Comparison of ENCODE assay signal across 10 mouse cellular contexts in the genomic region with DNA sequence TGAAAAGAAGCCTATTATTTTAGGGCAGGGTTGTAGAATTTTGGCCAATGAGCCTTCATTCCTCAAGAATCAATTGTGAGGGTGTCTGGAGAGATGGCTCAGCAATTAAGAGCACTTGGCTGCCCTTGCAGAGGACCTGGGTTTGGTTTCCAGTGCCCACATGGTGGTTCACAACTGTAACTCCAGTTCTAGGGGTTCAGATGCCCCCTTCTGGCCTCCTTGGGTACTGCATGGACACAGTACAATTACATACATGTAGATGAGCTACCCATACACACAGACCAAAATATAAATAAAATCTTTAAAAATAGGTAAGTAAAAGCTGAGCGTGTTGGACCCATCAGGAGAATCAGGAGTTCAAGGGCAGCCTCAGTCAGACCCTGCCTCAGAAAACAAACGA. TPM values are rescaled to one million over a fixed set of nuclear protein-coding genes. Genes with fewer than 3 reads are reported as not detected.
DNase-seq lines count a peak whose midpoint lies in the region; ATAC-seq and TF ChIP-seq lines count a peak whose summit lies in the region.
"Had no signal": no experiment of that assay in that cellular context is flagged by ENCODE, and none has a peak within 500 bp of the region (broad histone marks: within the 10 kb centered on the region; RNA-seq: fewer than 3 reads in every experiment).

No protein-coding gene starts in this region.

- no peak for TF ChIP-seq EP300 in heart, postnatal 0 days (IDR thresholded peaks at IDR 0.05; ENCODE audit: low read depth)

- no peaks in the 10 kb centered on the region for H3K36me3 ChIP-seq in heart, postnatal 0 days (replicated peaks; ENCODE audit: control insufficient read depth, insufficient read depth, low read length)
- no peaks in the 10 kb centered on the region for H3K36me3 ChIP-seq in heart, embryonic 10.5 days
- no peaks in the 10 kb centered on the region for H3K36me3 ChIP-seq in testis, adult 2 months (ENCODE audit: control insufficient read depth, insufficient read depth, low read length)
- no peaks in the 10 kb centered on the region for H3K36me3 ChIP-seq in hindbrain, embryonic 16.5 days (ENCODE audit: control insufficient read depth, insufficient read depth, low read length)
- H3K36me3 ChIP-seq: hindbrain, embryonic 15.5 days; neural tube, embryonic 13.5 days had no signal

- H3K4me2 ChIP-seq in heart, postnatal 0 days (ENCODE audit: low read depth, low read length), result no peak overlapping the region
- no peak overlapping the region for H3K4me2 ChIP-seq in hindbrain, embryonic 16.5 days (ENCODE audit: low read length)
- H3K4me2 ChIP-seq: hindbrain, embryonic 15.5 days; neural tube, embryonic 13.5 days had no signal

- no peaks in the 10 kb centered on the region for H3K9me3 ChIP-seq in heart, postnatal 0 days (replicated peaks; ENCODE audit: control insufficient read depth, low read length)
- H3K9me3 ChIP-seq in heart, embryonic 10.5 days, result no peaks in the 10 kb centered on the region
- H3K9me3 ChIP-seq in hindbrain, embryonic 16.5 days (ENCODE audit: control insufficient read depth, low read length), result no peaks in the 10 kb centered on the region
- H3K9me3 ChIP-seq: hindbrain, embryonic 15.5 days had no signal

- no peaks in the 10 kb centered on the region for H3K27me3 ChIP-seq in heart, postnatal 0 days (ENCODE audit: control insufficient read depth, insufficient read depth, low read length)
- H3K27me3 ChIP-seq in heart, embryonic 10.5 days (ENCODE audit: insufficient read depth, poor library complexity, severe bottlenecking), result peaks cover 8% of the 10 kb centered on the region; the same call in 1 of the 2 replicates
- H3K27me3 ChIP-seq in testis, adult 2 months (ENCODE audit: control insufficient read depth, insufficient read depth, low read length), result no peaks in the 10 kb centered on the region
- no peaks in the 10 kb centered on the region for H3K27me3 ChIP-seq in hindbrain, embryonic 16.5 days (replicated peaks; ENCODE audit: control insufficient read depth, insufficient read depth, low read length)
- H3K27me3 ChIP-seq: hindbrain, embryonic 15.5 days; neural tube, embryonic 13.5 days had no signal

- peak; percentile 26; the same call in 1 of the 2 replicates for TF ChIP-seq CTCF in heart, postnatal 0 days (IDR thresholded peaks at IDR 0.05; ENCODE audit: low read depth)
- TF ChIP-seq CTCF in testis, adult 2 months (IDR thresholded peaks at IDR 0.05; ENCODE audit: control insufficient read depth, insufficient read depth, insufficient replicate concordance, low read depth, low read length), result peak; percentile 43; the same call in 1 of the 2 replicates

- H3K4me3 ChIP-seq in heart, postnatal 0 days (ENCODE audit: low read depth, low read length), result no peak overlapping the region
- H3K4me3 ChIP-seq in heart, embryonic 10.5 days, result no peak overlapping the region
- H3K4me3 ChIP-seq in testis, adult 2 months (ENCODE audit: control insufficient read depth, low read depth, low read length), result no peak overlapping the region
- H3K4me3 ChIP-seq in hindbrain, embryonic 16.5 days (ENCODE audit: low read length), result no peak overlapping the region
- H3K4me3 ChIP-seq: hindbrain, embryonic 15.5 days; neural tube, embryonic 13.5 days had no signal

- H3K27ac ChIP-seq in heart, postnatal 0 days (ENCODE audit: low read depth), result no peak overlapping the region
- H3K27ac ChIP-seq in heart, embryonic 10.5 days, result no peak overlapping the region
- H3K27ac ChIP-seq in testis, adult 2 months (ENCODE audit: control insufficient read depth, insufficient read depth, low read depth, low read length), result no peak overlapping the region
- no peak overlapping the region for H3K27ac ChIP-seq in hindbrain, embryonic 16.5 days (ENCODE audit: low read depth, low read length)
- H3K27ac ChIP-seq: hindbrain, embryonic 15.5 days; neural tube, embryonic 13.5 days had no signal

- no peak for TF ChIP-seq POLR2A in testis, adult 2 months (IDR thresholded peaks at IDR 0.05; ENCODE audit: control insufficient read depth, low read depth, low read length)

- 79% methylated on average over 2 of the region's 2 CpGs for WGBS in heart, postnatal 0 days
- WGBS in heart, embryonic 10.5 days, result 73% methylated on average over 2 of the region's 2 CpGs
- 82% methylated on average over 2 of the region's 2 CpGs for WGBS in hindbrain, embryonic 16.5 days

- H3K4me1 ChIP-seq in heart, postnatal 0 days (ENCODE audit: control insufficient read depth, insufficient read depth), result no peaks in the 10 kb centered on the region
- H3K4me1 ChIP-seq in heart, embryonic 10.5 days, result peaks cover 5% of the 10 kb centered on the region; the same call in 1 of the 2 replicates
- H3K4me1 ChIP-seq in testis, adult 2 months (ENCODE audit: control insufficient read depth, insufficient read depth, low read length), result no peaks in the 10 kb centered on the region
- no peaks in the 10 kb centered on the region for H3K4me1 ChIP-seq in hindbrain, embryonic 16.5 days (ENCODE audit: control insufficient read depth, insufficient read depth, low read depth, low read length)
- H3K4me1 ChIP-seq: hindbrain, embryonic 15.5 days; neural tube, embryonic 13.5 days had no signal

- intact Hi-C loops in gastrocnemius, postnatal 36 days (cut with DNase I), result no loop called here

- no peak for DNase-seq in heart, postnatal 0 days (ENCODE audit: low spot score)
- no peak for DNase-seq in heart, embryonic 10.5 days (ENCODE audit: low spot score)
- DNase-seq in testis, postnatal 10 days (ENCODE audit: low spot score), result no peak
- DNase-seq in c-Kit-positive CD71-positive TER-119-positive erythroid progenitor cells, embryonic 14.5 days (ENCODE audit: low spot score), result peak; percentile 37
- DNase-seq in thymus, postnatal 4 days, result peak; percentile 64
- no peak for DNase-seq in gastrocnemius, postnatal 36 days

- H3K9ac ChIP-seq in heart, postnatal 0 days (replicated peaks; ENCODE audit: low read depth, low read length), result no peak overlapping the region
- no peak overlapping the region for H3K9ac ChIP-seq in hindbrain, embryonic 16.5 days (ENCODE audit: low read depth, low read length)
- H3K9ac ChIP-seq: hindbrain, embryonic 15.5 days; neural tube, embryonic 13.5 days had no signal

- no peak for ATAC-seq in heart, postnatal 0 days (ENCODE audit: insufficient read depth, low read depth)
- no peak for ATAC-seq in hindbrain, embryonic 16.5 days

RNA-seq across cellular contexts. Expression of a gene that starts 21.2 kb away (rescaled TPM):
- total RNA-seq in heart, postnatal 0 days (2014; rRNA removed; ENCODE audit: low replicate concordance), result 12.3 and 12.4 TPM in 2 replicates
- 5.8 and 6.0 TPM in 2 replicates for polyA plus RNA-seq in heart, postnatal 0 days (2015; fragmentation: Nextera tagmentation; extraction: Ambion mirVana)
- 11.9 and 15.1 TPM in 2 replicates for polyA plus RNA-seq in heart, embryonic 10.5 days (2016; fragmentation: Nextera tagmentation; extraction: Ambion mirVana)
- polyA plus RNA-seq in testis, adult 2 months (2012; rRNA removed), result 10.0 and 10.7 TPM in 2 replicates
- 1 to 10 TPM; 8.3 to 9.7 TPM for total RNA-seq in gastrocnemius, postnatal 36 days (2021)
- polyA plus RNA-seq in hindbrain, embryonic 16.5 days (2015; fragmentation: Nextera tagmentation; extraction: Ambion mirVana), result 8.1 and 8.9 TPM in 2 replicates

RNA-seq across cellular contexts. Expression of a gene that starts 25.2 kb away (rescaled TPM):
- total RNA-seq in heart, postnatal 0 days (2014; rRNA removed; ENCODE audit: low replicate concordance), result not detected in 2 replicates
- polyA plus RNA-seq in heart, postnatal 0 days (2015; fragmentation: Nextera tagmentation; extraction: Ambion mirVana), result 0.12 and 0.15 TPM in 2 replicates
- polyA plus RNA-seq in heart, embryonic 10.5 days (2016; fragmentation: Nextera tagmentation; extraction: Ambion mirVana), result 0.80 and 12.9 TPM in 2 replicates
- polyA plus RNA-seq in testis, adult 2 months (2012; rRNA removed), result 6.5 and 8.2 TPM in 2 replicates
- not detected for total RNA-seq in gastrocnemius, postnatal 36 days (2021)
- polyA plus RNA-seq in hindbrain, embryonic 16.5 days (2015; fragmentation: Nextera tagmentation; extraction: Ambion mirVana), result 0.26 and 0.70 TPM in 2 replicates

Comparison
In these comparisons a context has a peak if more than half of its experiments do, and no peak if none do; other contexts are left out.
1. DNase-seq: peak in c-Kit-positive CD71-positive TER-119-positive erythroid progenitor cells, embryonic 14.5 days (single experiment) and thymus, postnatal 4 days (single experiment); none in heart, postnatal 0 days (single experiment), heart, embryonic 10.5 days (single experiment), testis, postnatal 10 days (single experiment) and gastrocnemius, postnatal 36 days (0 of 2).